Mouse (Mus musculus): ENCODE measurements around the gene Eif2d. TPM values are rescaled to one million over a fixed set of nuclear protein-coding genes. Genes with fewer than 3 reads are reported as not detected.

The Eif2d gene
- 53.5 and 59.4 TPM in 2 replicates for polyA plus RNA-seq (2014; fragmentation: Nextera tagmentation; extraction: Ambion mirVana)

GRCm38 (mm10) chr1:131153018-131153629 is at the start of gene Eif2d:
Gene Eif2d, plus strand, starts transcription at chr1:131153181.
- peak within 1 kb of the TSS; percentile 87 for H3K4me2 ChIP-seq (ENCODE audit: low read depth, low read length)
- H3K4me1 ChIP-seq (ENCODE audit: control insufficient read depth, insufficient read depth, low read length), result peaks cover 7% of the 10 kb centered on the region
- H3K9me3 ChIP-seq (ENCODE audit: control insufficient read depth, low read length), result no peaks in the 10 kb centered on the region
- no peaks in the 10 kb centered on the region for H3K27me3 ChIP-seq (replicated peaks; ENCODE audit: control insufficient read depth, insufficient read depth, low read length)
- DNase-seq (ENCODE audit: low spot score) (peak; percentile 95), ATAC-seq (ENCODE audit: low read depth) (peak; percentile 100)
- H3K36me3 ChIP-seq (ENCODE audit: control insufficient read depth, insufficient read depth, low read length), result peaks cover 8% of the 10 kb centered on the region; the same call in 1 of the 2 replicates
- H3K9ac ChIP-seq (ENCODE audit: low read depth, low read length), result peak within 1 kb of the TSS; percentile 80
- whole genome bisulfite sequencing, result under 1% methylated on average over 21 of the region's 27 CpGs
- no peak within 1 kb of the TSS; the same call in 1 of the 2 replicates for H3K27ac ChIP-seq (replicated peaks; ENCODE audit: low read depth, low read length)
- H3K4me3 ChIP-seq (ENCODE audit: low read depth, low read length), result peak within 1 kb of the TSS; percentile 83

GRCm38 (mm10) chr1:131103776-131104424 is 49.1 kb upstream of the Eif2d start:
- Histone ChIP-seq H3K27ac (replicated peaks; ENCODE audit: low read depth, low read length) (no peak overlapping the region), H3K36me3 (ENCODE audit: control insufficient read depth, insufficient read depth, low read length) (no peaks in the 10 kb centered on the region), H3K4me1 (ENCODE audit: control insufficient read depth, insufficient read depth, low read length) (peaks cover 8% of the 10 kb centered on the region; the same call in 1 of the 2 replicates), H3K9me3 (ENCODE audit: control insufficient read depth, low read length) (no peaks in the 10 kb centered on the region), H3K4me3 (ENCODE audit: low read depth, low read length) (no peak overlapping the region), H3K27me3 (replicated peaks; ENCODE audit: control insufficient read depth, insufficient read depth, low read length) (no peaks in the 10 kb centered on the region), H3K9ac (ENCODE audit: low read depth, low read length) (no peak overlapping the region), H3K4me2 (ENCODE audit: low read depth, low read length) (no peak overlapping the region)
- 77% methylated on average over 10 of the region's 10 CpGs for WGBS
- DNase-seq (ENCODE audit: low spot score) (no peak), ATAC-seq (ENCODE audit: low read depth) (no peak)

- WGBS, result 45% methylated on average over 10 of the region's 10 CpGs
- H3K4me3 ChIP-seq (ENCODE audit: low read depth, low read length), result no peak overlapping the region
- no peaks in the 10 kb centered on the region for H3K9me3 ChIP-seq (ENCODE audit: control insufficient read depth, low read length)
- H3K4me2 ChIP-seq (ENCODE audit: low read depth, low read length), result no peak overlapping the region
- H3K27me3 ChIP-seq (replicated peaks; ENCODE audit: control insufficient read depth, insufficient read depth, low read length), result no peaks in the 10 kb centered on the region
- H3K27ac ChIP-seq (replicated peaks; ENCODE audit: low read depth, low read length), result peak overlapping the region; percentile 84
- H3K36me3 ChIP-seq (ENCODE audit: control insufficient read depth, insufficient read depth, low read length), result no peaks in the 10 kb centered on the region
- peak overlapping the region; percentile 1; the same call in 1 of the 2 replicates for H3K9ac ChIP-seq (ENCODE audit: low read depth, low read length)
- H3K4me1 ChIP-seq (ENCODE audit: control insufficient read depth, insufficient read depth, low read length), result peaks cover 17% of the 10 kb centered on the region
- ATAC-seq (ENCODE audit: low read depth), result peak; percentile 88
- peak; percentile 89 for DNase-seq (ENCODE audit: low spot score)
These were observed 45.2 kb upstream of the Eif2d start for GRCm38 (mm10) chr1:131107575-131108308.

- H3K27ac ChIP-seq (replicated peaks; ENCODE audit: low read depth, low read length), result no peak overlapping the region
These were observed 42.4 kb upstream of the Eif2d start for GRCm38 (mm10) chr1:131110525-131111106.

DNA sequence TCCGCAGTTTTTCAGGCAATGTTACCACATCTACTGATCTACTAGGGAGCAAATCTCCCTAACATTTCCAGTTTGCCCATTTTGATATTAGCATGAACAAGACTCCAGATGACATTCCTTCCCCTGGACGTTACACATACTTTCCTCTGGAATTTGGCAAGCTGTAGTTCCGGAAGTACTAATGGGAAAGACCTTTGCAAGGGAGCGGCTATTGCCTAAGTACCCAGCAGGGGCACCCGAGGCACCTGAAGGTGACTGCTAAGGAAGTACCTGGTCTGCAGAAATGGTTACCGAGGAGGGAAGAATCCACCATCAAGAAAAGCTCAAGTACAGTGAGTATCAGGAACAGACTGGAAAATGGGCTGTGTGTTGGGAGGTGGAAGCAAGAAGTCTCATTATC is 40.4 kb upstream of the Eif2d start:
- H3K27me3 ChIP-seq (replicated peaks; ENCODE audit: control insufficient read depth, insufficient read depth, low read length), result no peaks in the 10 kb centered on the region
- H3K9ac ChIP-seq (ENCODE audit: low read depth, low read length), result no peak overlapping the region
- peaks cover 20% of the 10 kb centered on the region for H3K4me1 ChIP-seq (ENCODE audit: control insufficient read depth, insufficient read depth, low read length)
- no peak overlapping the region for H3K4me3 ChIP-seq (ENCODE audit: low read depth, low read length)
- H3K9me3 ChIP-seq (ENCODE audit: control insufficient read depth, low read length), result no peaks in the 10 kb centered on the region
- no peaks in the 10 kb centered on the region for H3K36me3 ChIP-seq (ENCODE audit: control insufficient read depth, insufficient read depth, low read length)
- 28% methylated on average over 6 of the region's 6 CpGs for WGBS
- H3K4me2 ChIP-seq (ENCODE audit: low read depth, low read length), result no peak overlapping the region
- no peak overlapping the region for H3K27ac ChIP-seq (replicated peaks; ENCODE audit: low read depth, low read length)
- no peak for ATAC-seq (ENCODE audit: low read depth)
- peak; percentile 64 for DNase-seq (ENCODE audit: low spot score)

More at GRCm38 (mm10) chr1:131110525-131111106, 42.4 kb upstream of the Eif2d start:
- DNase-seq (ENCODE audit: low spot score) (peak; percentile 69), ATAC-seq (ENCODE audit: low read depth) (no peak)
- Histone ChIP-seq H3K9ac (ENCODE audit: low read depth, low read length) (no peak overlapping the region), H3K4me1 (ENCODE audit: control insufficient read depth, insufficient read depth, low read length) (peaks cover 17% of the 10 kb centered on the region), H3K27me3 (replicated peaks; ENCODE audit: control insufficient read depth, insufficient read depth, low read length) (no peaks in the 10 kb centered on the region), H3K36me3 (ENCODE audit: control insufficient read depth, insufficient read depth, low read length) (no peaks in the 10 kb centered on the region), H3K9me3 (ENCODE audit: control insufficient read depth, low read length) (no peaks in the 10 kb centered on the region), H3K4me3 (ENCODE audit: low read depth, low read length) (no peak overlapping the region), H3K4me2 (ENCODE audit: low read depth, low read length) (no peak overlapping the region)
- WGBS, result 59% methylated on average over 12 of the region's 12 CpGs

- no peak overlapping the region for H3K4me2 ChIP-seq (ENCODE audit: low read depth, low read length)
- H3K4me3 ChIP-seq (ENCODE audit: low read depth, low read length), result no peak overlapping the region
- no peaks in the 10 kb centered on the region for H3K9me3 ChIP-seq (ENCODE audit: control insufficient read depth, low read length)
- no peaks in the 10 kb centered on the region for H3K27me3 ChIP-seq (replicated peaks; ENCODE audit: control insufficient read depth, insufficient read depth, low read length)
- no peaks in the 10 kb centered on the region for H3K36me3 ChIP-seq (ENCODE audit: control insufficient read depth, insufficient read depth, low read length)
- H3K9ac ChIP-seq (ENCODE audit: low read depth, low read length), result no peak overlapping the region
- H3K4me1 ChIP-seq (ENCODE audit: control insufficient read depth, insufficient read depth, low read length), result peaks cover 6% of the 10 kb centered on the region; the same call in 1 of the 2 replicates
- 13% methylated on average over 6 of the region's 6 CpGs for WGBS
- peak; percentile 89 for DNase-seq (ENCODE audit: low spot score)
- ATAC-seq (ENCODE audit: low read depth), result peak; percentile 61
- no peak overlapping the region for H3K27ac ChIP-seq (replicated peaks; ENCODE audit: low read depth, low read length)
These were observed 37.0 kb upstream of the Eif2d start for GRCm38 (mm10) chr1:131115932-131116331.

- 0 out of 2 replicates have a peak overlapping the region, but pooled peaks have one; percentile 3 for H3K4me2 ChIP-seq (ENCODE audit: low read depth, low read length)
- no peaks in the 10 kb centered on the region for H3K27me3 ChIP-seq (replicated peaks; ENCODE audit: control insufficient read depth, insufficient read depth, low read length)
- DNase-seq (ENCODE audit: low spot score) (no peak), ATAC-seq (ENCODE audit: low read depth) (no peak)
- H3K9me3 ChIP-seq (ENCODE audit: control insufficient read depth, low read length), result no peaks in the 10 kb centered on the region
- WGBS, result 42% methylated on average over 13 of the region's 13 CpGs
- H3K4me1 ChIP-seq (ENCODE audit: control insufficient read depth, insufficient read depth, low read length), result peaks cover 3% of the 10 kb centered on the region; the same call in 1 of the 2 replicates
- H3K36me3 ChIP-seq (ENCODE audit: control insufficient read depth, insufficient read depth, low read length), result no peaks in the 10 kb centered on the region
- H3K4me3 ChIP-seq (ENCODE audit: low read depth, low read length), result no peak overlapping the region
- H3K27ac ChIP-seq (replicated peaks; ENCODE audit: low read depth, low read length), result no peak overlapping the region
- no peak overlapping the region for H3K9ac ChIP-seq (ENCODE audit: low read depth, low read length)
These were observed 36.5 kb upstream of the Eif2d start for GRCm38 (mm10) chr1:131116430-131117011.

DNA sequence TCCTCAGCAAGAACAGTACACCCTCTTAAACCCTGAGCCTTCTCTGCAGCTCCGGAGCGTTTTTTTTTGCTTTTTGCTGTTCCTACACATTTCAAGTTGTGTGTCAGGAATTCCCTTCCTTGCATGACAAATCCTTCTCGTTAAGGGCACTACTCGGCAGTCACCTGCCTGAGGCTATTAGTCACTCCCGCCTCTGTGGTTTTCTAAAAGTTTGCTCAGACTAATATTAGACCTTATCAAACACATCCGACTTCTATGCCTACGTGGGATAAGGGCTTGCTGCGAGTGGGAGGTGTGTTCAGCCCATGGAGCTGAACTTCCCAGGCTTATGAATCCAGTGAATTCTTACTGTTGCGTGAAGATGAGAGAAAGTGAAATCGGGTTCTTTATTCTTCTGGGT is 34.5 kb upstream of the Eif2d start:
- DNase-seq (ENCODE audit: low spot score) (no peak), ATAC-seq (ENCODE audit: low read depth) (no peak)
- WGBS, result 47% methylated on average over 10 of the region's 10 CpGs
- Histone ChIP-seq H3K27ac (replicated peaks; ENCODE audit: low read depth, low read length) (no peak overlapping the region), H3K4me3 (ENCODE audit: low read depth, low read length) (no peak overlapping the region), H3K9ac (ENCODE audit: low read depth, low read length) (no peak overlapping the region), H3K36me3 (ENCODE audit: control insufficient read depth, insufficient read depth, low read length) (no peaks in the 10 kb centered on the region), H3K9me3 (ENCODE audit: control insufficient read depth, low read length) (no peaks in the 10 kb centered on the region), H3K4me1 (ENCODE audit: control insufficient read depth, insufficient read depth, low read length) (peaks cover 3% of the 10 kb centered on the region; the same call in 1 of the 2 replicates), H3K4me2 (ENCODE audit: low read depth, low read length) (no peak overlapping the region), H3K27me3 (replicated peaks; ENCODE audit: control insufficient read depth, insufficient read depth, low read length) (no peaks in the 10 kb centered on the region)
